Mouse (Mus musculus): ENCODE measurements around the gene Arpc5. TPM values are rescaled to one million over a fixed set of nuclear protein-coding genes. Genes with fewer than 3 reads are reported as not detected.
A peak's percentile ranks its signal among the peaks of the same experiment; 100 is the strongest.

Gene Arpc5
- polyA plus RNA-seq (2012; rRNA removed), result 166 and 187 TPM in 2 replicates

- TF ChIP-seq CTCF (IDR thresholded peaks at IDR 0.05; ENCODE audit: borderline replicate concordance, extremely low read depth, insufficient read depth, insufficient read length), result no peak
- peak; percentile 87 for TF ChIP-seq POLR2A (IDR thresholded peaks at IDR 0.05; ENCODE audit: borderline replicate concordance, extremely low read depth, insufficient read depth, insufficient read length, poor library complexity, severe bottlenecking)
- peak; percentile 99 for DNase-seq (ENCODE audit: low read depth)
These were observed at the start of gene Arpc5, which contains the start of gene Rgl1 for GRCm38 (mm10) chr1:152766032-152766772. TSS of gene Arpc5 (plus strand) at chr1:152766542. TSS of gene Rgl1 (minus strand) at chr1:152766351.

- DNase-seq (ENCODE audit: low read depth), result no peak
- TF ChIP-seq CTCF (IDR thresholded peaks at IDR 0.05; ENCODE audit: borderline replicate concordance, extremely low read depth, insufficient read depth, insufficient read length), result no peak
- TF ChIP-seq POLR2A (IDR thresholded peaks at IDR 0.05; ENCODE audit: borderline replicate concordance, extremely low read depth, insufficient read depth, insufficient read length, poor library complexity, severe bottlenecking), result no peak
These were observed 49.0 kb upstream of the Arpc5 start for GRCm38 (mm10) chr1:152717329-152717728.

GRCm38 (mm10) chr1:152718200-152718599 lies 48.1 kb upstream of the Arpc5 start:
- TF ChIP-seq CTCF (IDR thresholded peaks at IDR 0.05; ENCODE audit: borderline replicate concordance, extremely low read depth, insufficient read depth, insufficient read length), result no peak
- TF ChIP-seq POLR2A (IDR thresholded peaks at IDR 0.05; ENCODE audit: borderline replicate concordance, extremely low read depth, insufficient read depth, insufficient read length, poor library complexity, severe bottlenecking), result no peak
- no peak for DNase-seq (ENCODE audit: low read depth)

GRCm38 (mm10) chr1:152720969-152721368 lies 45.4 kb upstream of the Arpc5 start:
- TF ChIP-seq CTCF (IDR thresholded peaks at IDR 0.05; ENCODE audit: borderline replicate concordance, extremely low read depth, insufficient read depth, insufficient read length) (no peak), POLR2A (IDR thresholded peaks at IDR 0.05; ENCODE audit: borderline replicate concordance, extremely low read depth, insufficient read depth, insufficient read length, poor library complexity, severe bottlenecking) (no peak)

GRCm38 (mm10) chr1:152721535-152722198 lies 44.7 kb upstream of the Arpc5 start:
- no peak for TF ChIP-seq POLR2A (IDR thresholded peaks at IDR 0.05; ENCODE audit: borderline replicate concordance, extremely low read depth, insufficient read depth, insufficient read length, poor library complexity, severe bottlenecking)
- no peak for TF ChIP-seq CTCF (IDR thresholded peaks at IDR 0.05; ENCODE audit: borderline replicate concordance, extremely low read depth, insufficient read depth, insufficient read length)
- peak; percentile 10 for DNase-seq (ENCODE audit: low read depth)

More at GRCm38 (mm10) chr1:152720969-152721368, 45.4 kb upstream of the Arpc5 start:
- no peak for DNase-seq (ENCODE audit: low read depth)

- DNase-seq (ENCODE audit: low read depth), result no peak
- TF ChIP-seq POLR2A (IDR thresholded peaks at IDR 0.05; ENCODE audit: borderline replicate concordance, extremely low read depth, insufficient read depth, insufficient read length, poor library complexity, severe bottlenecking), result no peak
- no peak for TF ChIP-seq CTCF (IDR thresholded peaks at IDR 0.05; ENCODE audit: borderline replicate concordance, extremely low read depth, insufficient read depth, insufficient read length)
These were observed 42.1 kb upstream of the Arpc5 start for GRCm38 (mm10) chr1:152724286-152724685.

GRCm38 (mm10) chr1:152726095-152726494 lies 40.2 kb upstream of the Arpc5 start:
- DNase-seq (ENCODE audit: low read depth), result no peak
- TF ChIP-seq CTCF (IDR thresholded peaks at IDR 0.05; ENCODE audit: borderline replicate concordance, extremely low read depth, insufficient read depth, insufficient read length) (no peak), POLR2A (IDR thresholded peaks at IDR 0.05; ENCODE audit: borderline replicate concordance, extremely low read depth, insufficient read depth, insufficient read length, poor library complexity, severe bottlenecking) (no peak)

GRCm38 (mm10) chr1:152727604-152728236 lies 38.6 kb upstream of the Arpc5 start:
- no peak for TF ChIP-seq POLR2A (IDR thresholded peaks at IDR 0.05; ENCODE audit: borderline replicate concordance, extremely low read depth, insufficient read depth, insufficient read length, poor library complexity, severe bottlenecking)
- TF ChIP-seq CTCF (IDR thresholded peaks at IDR 0.05; ENCODE audit: borderline replicate concordance, extremely low read depth, insufficient read depth, insufficient read length), result no peak
- DNase-seq (ENCODE audit: low read depth), result no peak

GRCm38 (mm10) chr1:152738793-152739192 lies 27.5 kb upstream of the Arpc5 start:
- TF ChIP-seq CTCF (IDR thresholded peaks at IDR 0.05; ENCODE audit: borderline replicate concordance, extremely low read depth, insufficient read depth, insufficient read length) (no peak), POLR2A (IDR thresholded peaks at IDR 0.05; ENCODE audit: borderline replicate concordance, extremely low read depth, insufficient read depth, insufficient read length, poor library complexity, severe bottlenecking) (no peak)
- no peak for DNase-seq (ENCODE audit: low read depth)

- no peak for DNase-seq (ENCODE audit: low read depth)
- TF ChIP-seq POLR2A (IDR thresholded peaks at IDR 0.05; ENCODE audit: borderline replicate concordance, extremely low read depth, insufficient read depth, insufficient read length, poor library complexity, severe bottlenecking) (no peak), CTCF (IDR thresholded peaks at IDR 0.05; ENCODE audit: borderline replicate concordance, extremely low read depth, insufficient read depth, insufficient read length) (no peak)
These were observed 27.0 kb upstream of the Arpc5 start for GRCm38 (mm10) chr1:152739374-152739773.

- no peak for DNase-seq (ENCODE audit: low read depth)
- TF ChIP-seq CTCF (IDR thresholded peaks at IDR 0.05; ENCODE audit: borderline replicate concordance, extremely low read depth, insufficient read depth, insufficient read length) (no peak), POLR2A (IDR thresholded peaks at IDR 0.05; ENCODE audit: borderline replicate concordance, extremely low read depth, insufficient read depth, insufficient read length, poor library complexity, severe bottlenecking) (no peak)
These were observed 23.1 kb upstream of the Arpc5 start for GRCm38 (mm10) chr1:152743095-152743826.

All from brain, embryonic 14.5 days (tissue).